Mouse (Mus musculus): ENCODE data around the gene Zfp69. TPM values are rescaled to one million over a fixed set of nuclear protein-coding genes. Genes with fewer than 3 reads are reported as not detected.

The Zfp69 gene
- polyA plus RNA-seq, 1 experiment: 2.9 TPM

GRCm38 (mm10) chr4:120893656-120894401 is 57.7 kb downstream of the Zfp69 start:
- no peak for TF ChIP-seq CTCF (IDR thresholded peaks at IDR 0.05; ENCODE audit: low read depth, low read length)
- TF ChIP-seq EP300 (IDR thresholded peaks at IDR 0.05; ENCODE audit: insufficient read depth, low read depth, low read length): no peak
- no peak for TF ChIP-seq POLR2A (IDR thresholded peaks at IDR 0.05; ENCODE audit: insufficient read depth, low read length)
- Histone ChIP-seq H3K27ac (ENCODE audit: insufficient read depth, low read length) (no peak overlapping the region), H3K9ac (ENCODE audit: low read depth, poor library complexity, severe bottlenecking) (no peak overlapping the region), H3K27me3 (ENCODE audit: control insufficient read depth, insufficient read depth, low read length, poor library complexity, severe bottlenecking) (no peaks in the 10 kb centered on the region), H3K4me3 (ENCODE audit: low read depth, low read length) (no peak overlapping the region), H3K36me3 (ENCODE audit: control insufficient read depth, insufficient read depth, low read length, poor library complexity, severe bottlenecking) (no peaks in the 10 kb centered on the region), H3K9me3 (replicated peaks; ENCODE audit: control insufficient read depth, insufficient read depth, low read length, poor library complexity, severe bottlenecking) (no peaks in the 10 kb centered on the region), H3K4me1 (ENCODE audit: control insufficient read depth, insufficient read depth, low read length) (no peaks in the 10 kb centered on the region)

GRCm38 (mm10) chr4:120892516-120892915 is 59.0 kb downstream of the Zfp69 start:
- H3K27me3 ChIP-seq (ENCODE audit: control insufficient read depth, insufficient read depth, low read length, poor library complexity, severe bottlenecking): no peaks in the 10 kb centered on the region
- no peak overlapping the region for H3K9ac ChIP-seq (ENCODE audit: low read depth, poor library complexity, severe bottlenecking)
- H3K27ac ChIP-seq (ENCODE audit: insufficient read depth, low read length): no peak overlapping the region
- no peaks in the 10 kb centered on the region for H3K4me1 ChIP-seq (ENCODE audit: control insufficient read depth, insufficient read depth, low read length)
- no peak overlapping the region for H3K4me3 ChIP-seq (ENCODE audit: low read depth, low read length)
- TF ChIP-seq EP300 (IDR thresholded peaks at IDR 0.05; ENCODE audit: insufficient read depth, low read depth, low read length) (no peak), POLR2A (IDR thresholded peaks at IDR 0.05; ENCODE audit: insufficient read depth, low read length) (no peak), CTCF (IDR thresholded peaks at IDR 0.05; ENCODE audit: low read depth, low read length) (no peak)
- H3K9me3 ChIP-seq (replicated peaks; ENCODE audit: control insufficient read depth, insufficient read depth, low read length, poor library complexity, severe bottlenecking): no peaks in the 10 kb centered on the region
- no peaks in the 10 kb centered on the region for H3K36me3 ChIP-seq (ENCODE audit: control insufficient read depth, insufficient read depth, low read length, poor library complexity, severe bottlenecking)

- Histone ChIP-seq H3K9me3 (replicated peaks; ENCODE audit: control insufficient read depth, insufficient read depth, low read length, poor library complexity, severe bottlenecking) (no peaks in the 10 kb centered on the region), H3K27me3 (ENCODE audit: control insufficient read depth, insufficient read depth, low read length, poor library complexity, severe bottlenecking) (no peaks in the 10 kb centered on the region), H3K4me3 (ENCODE audit: low read depth, low read length) (no peak overlapping the region), H3K4me1 (ENCODE audit: control insufficient read depth, insufficient read depth, low read length) (no peaks in the 10 kb centered on the region), H3K36me3 (ENCODE audit: control insufficient read depth, insufficient read depth, low read length, poor library complexity, severe bottlenecking) (no peaks in the 10 kb centered on the region), H3K27ac (ENCODE audit: insufficient read depth, low read length) (no peak overlapping the region), H3K9ac (ENCODE audit: low read depth, poor library complexity, severe bottlenecking) (no peak overlapping the region)
- TF ChIP-seq EP300 (IDR thresholded peaks at IDR 0.05; ENCODE audit: insufficient read depth, low read depth, low read length) (no peak), POLR2A (IDR thresholded peaks at IDR 0.05; ENCODE audit: insufficient read depth, low read length) (no peak), CTCF (IDR thresholded peaks at IDR 0.05; ENCODE audit: low read depth, low read length) (no peak)
Measured at GRCm38 (mm10) chr4:120891960-120892359, 59.5 kb downstream of the Zfp69 start.

GRCm38 (mm10) chr4:120890754-120891440 is 60.6 kb downstream of the Zfp69 start:
- Histone ChIP-seq H3K36me3 (ENCODE audit: control insufficient read depth, insufficient read depth, low read length, poor library complexity, severe bottlenecking) (no peaks in the 10 kb centered on the region), H3K4me1 (ENCODE audit: control insufficient read depth, insufficient read depth, low read length) (no peaks in the 10 kb centered on the region), H3K27me3 (ENCODE audit: control insufficient read depth, insufficient read depth, low read length, poor library complexity, severe bottlenecking) (no peaks in the 10 kb centered on the region), H3K27ac (ENCODE audit: insufficient read depth, low read length) (no peak overlapping the region), H3K9me3 (replicated peaks; ENCODE audit: control insufficient read depth, insufficient read depth, low read length, poor library complexity, severe bottlenecking) (no peaks in the 10 kb centered on the region), H3K9ac (ENCODE audit: low read depth, poor library complexity, severe bottlenecking) (no peak overlapping the region), H3K4me3 (ENCODE audit: low read depth, low read length) (no peak overlapping the region)
- no peak for TF ChIP-seq POLR2A (IDR thresholded peaks at IDR 0.05; ENCODE audit: insufficient read depth, low read length)
- TF ChIP-seq EP300 (IDR thresholded peaks at IDR 0.05; ENCODE audit: insufficient read depth, low read depth, low read length): no peak
- no peak for TF ChIP-seq CTCF (IDR thresholded peaks at IDR 0.05; ENCODE audit: low read depth, low read length)

GRCm38 (mm10) chr4:120888884-120889283 is 62.6 kb downstream of the Zfp69 start:
- TF ChIP-seq EP300 (IDR thresholded peaks at IDR 0.05; ENCODE audit: insufficient read depth, low read depth, low read length): no peak
- TF ChIP-seq CTCF (IDR thresholded peaks at IDR 0.05; ENCODE audit: low read depth, low read length): no peak
- TF ChIP-seq POLR2A (IDR thresholded peaks at IDR 0.05; ENCODE audit: insufficient read depth, low read length): no peak
- Histone ChIP-seq H3K4me3 (ENCODE audit: low read depth, low read length) (no peak overlapping the region), H3K9me3 (replicated peaks; ENCODE audit: control insufficient read depth, insufficient read depth, low read length, poor library complexity, severe bottlenecking) (no peaks in the 10 kb centered on the region), H3K36me3 (ENCODE audit: control insufficient read depth, insufficient read depth, low read length, poor library complexity, severe bottlenecking) (no peaks in the 10 kb centered on the region), H3K27ac (ENCODE audit: insufficient read depth, low read length) (no peak overlapping the region), H3K9ac (ENCODE audit: low read depth, poor library complexity, severe bottlenecking) (no peak overlapping the region), H3K27me3 (ENCODE audit: control insufficient read depth, insufficient read depth, low read length, poor library complexity, severe bottlenecking) (no peaks in the 10 kb centered on the region), H3K4me1 (ENCODE audit: control insufficient read depth, insufficient read depth, low read length) (no peaks in the 10 kb centered on the region)

Measured in ES-Bruce4 (cell line).